Mouse (Mus musculus) MEL (cell line): ENCODE measurements around the gene Wdr18. TPM values are rescaled to one million over a fixed set of nuclear protein-coding genes. Genes with fewer than 3 reads are reported as not detected.
A peak's percentile ranks its signal among the peaks of the same experiment; 100 is the strongest.

Source experiments
- DNase-seq: peaks from one replicate; pipeline ENCODE4 v3.0.0; 2011; ENCODE audit warnings: low read depth, low spot score
- H3K27ac ChIP-seq: 2 replicates; pipeline ENCODE4 v1.5.1; 2012; ENCODE audit warnings: low read depth, mild to moderate bottlenecking, control low read depth, low read length, moderate library complexity; ENCODE audit not compliant: control insufficient read depth
- H3K27me3 ChIP-seq, 2 experiments: fragments of 150-350 bp in 1 of 2; sonication (generic) in 1 of 2; 2 replicates each; pipeline ENCODE4 v1.6.1; 2012; ENCODE audit warnings: low read length in 2 of 2, mild to moderate bottlenecking in 2 of 2, improper control_type of control experiment in 1 of 2, moderate library complexity in 1 of 2; ENCODE audit not compliant: insufficient read depth in 2 of 2, control insufficient read depth in 1 of 2
- H3K36me3 ChIP-seq, 2 experiments: 2 replicates each; pipeline ENCODE4 v1.6.1; 2012 to 2014; ENCODE audit warnings: low read length in 2 of 2, improper control_type of control experiment in 1 of 2, inconsistent platforms in 1 of 2, mild to moderate bottlenecking in 1 of 2; ENCODE audit not compliant: insufficient read depth in 2 of 2, control insufficient read depth in 1 of 2
- H3K4me1 ChIP-seq, 2 experiments: fragments of 150-350 bp in 1 of 2; sonication (generic) in 1 of 2; 2 replicates each; pipeline ENCODE4 v1.6.1; 2012; ENCODE audit warnings: low read length in 2 of 2, improper control_type of control experiment in 1 of 2, mild to moderate bottlenecking in 1 of 2; ENCODE audit not compliant: insufficient read depth in 2 of 2, control insufficient read depth in 1 of 2
- H3K4me3 ChIP-seq, 2 experiments: fragments of 150-350 bp in 1 of 2; sonication (generic) in 1 of 2; 2 replicates each; pipeline ENCODE4 v1.5.1; 2012; ENCODE audit warnings: low read depth in 2 of 2, low read length in 2 of 2, mild to moderate bottlenecking in 2 of 2, moderate library complexity in 2 of 2, control low read depth in 1 of 2, improper control_type of control experiment in 1 of 2; ENCODE audit not compliant: control insufficient read depth in 1 of 2, insufficient read depth in 1 of 2
- H3K79me2 ChIP-seq: 2 replicates; pipeline ENCODE4 v1.6.1; 2012; ENCODE audit warnings: mild to moderate bottlenecking, low read length, moderate library complexity; ENCODE audit not compliant: control insufficient read depth, poor library complexity, insufficient read depth
- H3K9ac ChIP-seq: 2 replicates; pipeline ENCODE4 v1.6.1; 2012; ENCODE audit warnings: low read depth, mild to moderate bottlenecking, control low read depth, low read length, moderate library complexity; ENCODE audit not compliant: control insufficient read depth, poor library complexity, severe bottlenecking
- H3K9me3 ChIP-seq: fragments of 150-350 bp; sonication (generic); replicated peaks from 2 replicates; pipeline ENCODE4 v1.6.1; 2012; ENCODE audit warnings: mild to moderate bottlenecking, low read length, improper control_type of control experiment, moderate library complexity; ENCODE audit not compliant: insufficient read depth
- BHLHE40 ChIP-seq: IDR thresholded peaks from 2 replicates; pipeline ENCODE4 v1.6.1; 2012; ENCODE audit warnings: low read depth, mild to moderate bottlenecking, inconsistent platforms, low read length, improper control_type of control experiment, borderline replicate concordance
- E2F4 ChIP-seq: IDR thresholded peaks from 2 replicates; pipeline ENCODE4 v1.6.1; 2011; ENCODE audit warnings: low read depth, low read length, improper control_type of control experiment, borderline replicate concordance
- EP300 ChIP-seq, 2 experiments: IDR thresholded peaks; 2 replicates each; pipeline ENCODE4 v1.6.1; 2011; ENCODE audit warnings: improper control_type of control experiment in 2 of 2, low read length in 2 of 2, low read depth in 1 of 2, mild to moderate bottlenecking in 1 of 2
- ETS1 ChIP-seq: IDR thresholded peaks from 2 replicates; pipeline ENCODE4 v1.6.1; 2012; ENCODE audit warnings: low read depth, mild to moderate bottlenecking, inconsistent platforms, low read length, improper control_type of control experiment, moderate library complexity
- GABPA ChIP-seq: IDR thresholded peaks from 2 replicates; pipeline ENCODE4 v1.6.1; 2012; ENCODE audit warnings: low read depth, mild to moderate bottlenecking, inconsistent platforms, low read length, improper control_type of control experiment, moderate library complexity
- GATA1 ChIP-seq: IDR thresholded peaks from 2 replicates; pipeline ENCODE4 v1.6.1; 2011; ENCODE audit warnings: low read depth, low read length, improper control_type of control experiment
- HCFC1 ChIP-seq: IDR thresholded peaks from 2 replicates; pipeline ENCODE4 v1.6.1; 2012; ENCODE audit warnings: low read depth, mild to moderate bottlenecking, inconsistent platforms, low read length, improper control_type of control experiment, moderate library complexity
- KAT2A ChIP-seq: conservative IDR thresholded peaks from 2 replicates; pipeline ENCODE4 v1.6.1; 2012; ENCODE audit warnings: low read depth, low read length, improper control_type of control experiment, inconsistent platforms
- MEF2A ChIP-seq: IDR thresholded peaks from 2 replicates; pipeline ENCODE4 v1.6.1; 2014; ENCODE audit warnings: low read depth, mild to moderate bottlenecking, inconsistent platforms, low read length, improper control_type of control experiment; ENCODE audit not compliant: poor library complexity, insufficient replicate concordance, severe bottlenecking; ENCODE audit errors: extremely low read depth
- MXI1 ChIP-seq: IDR thresholded peaks from 2 replicates; pipeline ENCODE4 v1.6.1; 2011; ENCODE audit warnings: mild to moderate bottlenecking, low read depth, low read length, improper control_type of control experiment
- POLR2A ChIP-seq, 2 experiments: IDR thresholded peaks; 2 replicates each; pipeline ENCODE4 v1.6.1; 2011 to 2012; ENCODE audit warnings: low read length in 2 of 2, mild to moderate bottlenecking in 2 of 2, control low read depth in 1 of 2, improper control_type of control experiment in 1 of 2, low read depth in 1 of 2, moderate library complexity in 1 of 2; ENCODE audit not compliant: control insufficient read depth in 1 of 2, insufficient read depth in 1 of 2, poor library complexity in 1 of 2
- SMC3 ChIP-seq: IDR thresholded peaks from 2 replicates; pipeline ENCODE4 v1.6.1; 2011; ENCODE audit warnings: low read depth, low read length, improper control_type of control experiment
- UBTF ChIP-seq: IDR thresholded peaks from 2 replicates; pipeline ENCODE4 v1.6.1; 2012; ENCODE audit warnings: low read depth, mild to moderate bottlenecking, inconsistent platforms, low read length, improper control_type of control experiment, moderate library complexity, borderline replicate concordance; ENCODE audit not compliant: insufficient read depth
- ZC3H11A ChIP-seq: IDR thresholded peaks from 2 replicates; pipeline ENCODE4 v1.6.1; 2012; ENCODE audit warnings: low read depth, mild to moderate bottlenecking, inconsistent platforms, low read length, improper control_type of control experiment
- ZMIZ1 ChIP-seq: IDR thresholded peaks from 2 replicates; pipeline ENCODE4 v1.6.1; 2012; ENCODE audit warnings: low read depth, mild to moderate bottlenecking, inconsistent platforms, low read length, improper control_type of control experiment, moderate library complexity
- polyA plus RNA-seq, 2 experiments: library from polyadenylated mRNA; stranded (reverse) in 1 of 2; unstranded in 1 of 2; fragments of >175 nt in 1 of 2; fragments of >200 nt in 1 of 2; gene quantifications; 2 replicates each; pipeline versions ENCODE4 v1.2.1 to v1.2.4; 2012; ENCODE audit warnings: low replicate concordance in 2 of 2, low read depth in 1 of 2; ENCODE audit not compliant: insufficient read length in 2 of 2, insufficient read depth in 1 of 2, missing spikeins in 1 of 2
- total RNA-seq: library from RNA; depleted of rRNA; stranded (reverse); fragments of 300-350 nt; gene quantifications from 2 replicates; pipeline ENCODE4 v1.2.3, GENCODE M21; 2012

The Wdr18 gene
- total and polyA plus RNA-seq, 3 experiments = 89.5 to 107 TPM; not detected in 1

DNA sequence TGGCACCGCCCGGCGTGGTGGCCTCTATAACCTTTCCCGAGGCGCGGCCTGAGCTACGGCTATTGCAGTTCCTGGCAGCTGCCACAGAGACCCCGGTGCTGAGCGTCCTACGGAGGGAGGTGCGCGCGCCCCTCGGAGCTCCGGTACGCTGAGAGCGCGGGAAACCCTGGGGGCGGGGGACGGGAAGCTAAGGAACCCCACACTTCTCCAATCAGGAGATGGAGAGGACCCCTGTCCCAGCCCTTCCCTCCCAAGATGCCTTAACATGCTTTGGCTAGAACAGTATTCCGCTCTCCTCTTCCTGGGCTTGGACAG, 11.2 kb downstream of the Wdr18 start:
- TF ChIP-seq ZMIZ1 = no peak
- no peak for TF ChIP-seq SMC3
- TF ChIP-seq POLR2A (IDR thresholded peaks at IDR 0.05; ENCODE audit: control insufficient read depth in 1 of 2, insufficient read depth in 1 of 2, low read depth in 1 of 2, low read length in 2 of 2, poor library complexity in 1 of 2) = no peak
- no peak for TF ChIP-seq EP300 (IDR thresholded peaks at IDR 0.05; ENCODE audit: low read depth in 1 of 2, low read length in 2 of 2)
- TF ChIP-seq, all 39 proteins: peak for 0
- Histone ChIP-seq H3K27me3 (no peaks in the 10 kb centered on the region), H3K4me3 (no peak overlapping the region), H3K36me3 (no peaks in the 10 kb centered on the region; a peak in 1 of 4 replicates), H3K79me2 (no peaks in the 10 kb centered on the region), H3K9me3 (no peaks in the 10 kb centered on the region), H3K9ac (no peak overlapping the region), H3K4me1 (no peaks in the 10 kb centered on the region), H3K27ac (no peak overlapping the region)
- no peak for DNase-seq

DNA sequence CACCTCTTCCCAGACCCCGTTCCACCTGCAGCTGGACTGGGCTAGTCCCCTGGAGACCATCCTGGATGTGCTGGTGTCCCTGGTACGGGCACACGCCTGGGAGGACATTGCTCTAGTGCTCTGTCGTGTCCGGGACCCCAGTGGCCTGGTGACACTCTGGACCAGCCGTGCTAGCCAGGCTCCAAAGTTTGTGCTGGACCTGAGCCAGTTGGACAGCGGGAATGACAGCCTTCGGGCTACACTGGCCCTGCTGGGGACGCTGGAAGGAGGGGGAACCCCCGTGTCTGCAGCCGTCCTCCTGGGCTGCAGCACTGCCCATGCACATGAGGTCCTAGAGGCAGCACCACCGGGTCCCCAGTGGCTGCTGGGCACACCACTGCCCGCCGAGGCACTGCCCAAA, 12.9 kb downstream of the Wdr18 start:
- Histone ChIP-seq H3K27me3 (no peaks in the 10 kb centered on the region), H3K27ac (no peak overlapping the region), H3K9me3 (no peaks in the 10 kb centered on the region), H3K4me1 (no peaks in the 10 kb centered on the region), H3K36me3 (no peaks in the 10 kb centered on the region; a peak in 1 of 4 replicates), H3K79me2 (no peaks in the 10 kb centered on the region), H3K9ac (no peak overlapping the region), H3K4me3 (no peak overlapping the region)
- TF ChIP-seq POLR2A (IDR thresholded peaks at IDR 0.05; ENCODE audit: control insufficient read depth in 1 of 2, insufficient read depth in 1 of 2, low read depth in 1 of 2, low read length in 2 of 2, poor library complexity in 1 of 2) = 0 out of 4 replicates have a peak, but pooled peaks of 1 of the 2 experiments have one; percentile 21
- no peak for TF ChIP-seq EP300 (IDR thresholded peaks at IDR 0.05; ENCODE audit: low read depth in 1 of 2, low read length in 2 of 2)
- no peak for DNase-seq

DNA sequence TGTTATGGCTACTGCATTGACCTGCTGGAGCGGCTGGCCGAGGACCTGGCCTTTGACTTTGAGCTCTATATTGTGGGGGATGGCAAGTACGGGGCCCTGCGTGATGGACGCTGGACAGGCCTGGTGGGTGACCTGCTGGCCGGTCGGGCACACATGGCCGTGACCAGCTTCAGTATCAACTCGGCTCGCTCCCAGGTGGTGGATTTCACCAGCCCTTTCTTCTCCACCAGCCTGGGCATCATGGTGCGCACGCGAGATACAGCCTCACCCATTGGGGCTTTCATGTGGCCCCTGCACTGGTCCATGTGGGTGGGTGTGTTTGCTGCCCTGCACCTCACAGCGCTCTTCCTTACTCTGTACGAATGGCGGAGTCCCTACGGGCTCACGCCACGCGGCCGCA, 14.1 kb downstream of the Wdr18 start:
- Histone ChIP-seq H3K9me3 (no peaks in the 10 kb centered on the region), H3K4me3 (no peak overlapping the region), H3K27ac (no peak overlapping the region), H3K36me3 (no peaks in the 10 kb centered on the region; a peak in 1 of 4 replicates)
- no peak for DNase-seq
- TF ChIP-seq BHLHE40 (no peak), ETS1 (no peak), ZC3H11A (no peak), KAT2A (no peak), GABPA (no peak), HCFC1 (no peak), POLR2A (IDR thresholded peaks at IDR 0.05; ENCODE audit: control insufficient read depth in 1 of 2, insufficient read depth in 1 of 2, low read depth in 1 of 2, low read length in 2 of 2, poor library complexity in 1 of 2) (no peak), MXI1 (no peak), E2F4 (no peak), GATA1 (no peak), MEF2A (no peak), UBTF (no peak)
- TF ChIP-seq, all 39 proteins: peak for 0
- H3K79me2 ChIP-seq = no peaks in the 10 kb centered on the region
- no peaks in the 10 kb centered on the region for H3K4me1 ChIP-seq
- no peaks in the 10 kb centered on the region for H3K27me3 ChIP-seq
- H3K9ac ChIP-seq = no peak overlapping the region
